Mouse (Mus musculus) heart, adult 11 months (tissue): ENCODE measurements at regions not wholly inside any gene's neighbourhood (a gene's known extent, or its start where the extent isn't known, plus 50 kb on each side); places are given as distances from the start of the nearest gene placed in this dataset.

ENCODE experiments used
- DNase-seq: peaks from one replicate; pipeline ENCODE4 v3.0.0; 2022

DNA sequence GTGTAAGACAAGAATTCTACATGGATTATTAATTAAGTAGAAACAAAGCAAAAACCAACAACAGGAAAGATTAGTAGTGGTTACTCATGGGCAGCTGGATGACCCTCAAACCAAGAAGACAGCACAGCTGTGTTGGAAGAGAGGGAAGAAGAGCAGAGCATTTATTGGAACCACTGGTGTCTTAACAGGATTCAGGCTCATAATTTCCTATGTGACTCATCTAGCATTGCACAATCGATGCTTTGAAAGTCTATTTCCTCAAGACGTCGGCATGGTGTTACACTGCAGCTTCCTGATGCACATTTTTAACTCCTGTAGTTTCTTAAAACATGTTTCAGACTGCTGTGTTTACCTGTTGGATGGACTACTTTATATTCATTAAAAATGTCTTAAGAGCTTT is 221.1 kb downstream of the Gja1 start:
- DNase-seq, result peak; percentile 94

DNA sequence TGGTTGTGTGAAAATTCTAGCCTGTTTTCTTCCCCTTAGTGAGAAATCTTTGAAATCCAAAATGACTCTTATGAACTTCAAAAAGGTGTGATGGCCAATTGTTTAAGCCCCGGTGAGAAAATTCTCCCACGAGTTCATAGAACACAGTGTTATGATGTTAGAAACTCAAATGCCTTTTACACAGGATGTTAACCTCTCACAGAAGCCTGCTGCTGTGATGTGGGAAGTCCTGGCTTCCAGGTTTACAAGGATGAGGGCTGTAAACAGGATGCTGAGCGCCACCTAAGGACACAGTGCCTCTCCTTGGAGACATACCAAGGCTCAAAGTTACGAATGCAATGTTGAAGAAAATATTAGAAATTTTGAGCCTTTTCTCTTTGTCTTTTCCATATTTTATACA is 222.8 kb downstream of the Gja1 start:
- peak; percentile 96 for DNase-seq

DNA sequence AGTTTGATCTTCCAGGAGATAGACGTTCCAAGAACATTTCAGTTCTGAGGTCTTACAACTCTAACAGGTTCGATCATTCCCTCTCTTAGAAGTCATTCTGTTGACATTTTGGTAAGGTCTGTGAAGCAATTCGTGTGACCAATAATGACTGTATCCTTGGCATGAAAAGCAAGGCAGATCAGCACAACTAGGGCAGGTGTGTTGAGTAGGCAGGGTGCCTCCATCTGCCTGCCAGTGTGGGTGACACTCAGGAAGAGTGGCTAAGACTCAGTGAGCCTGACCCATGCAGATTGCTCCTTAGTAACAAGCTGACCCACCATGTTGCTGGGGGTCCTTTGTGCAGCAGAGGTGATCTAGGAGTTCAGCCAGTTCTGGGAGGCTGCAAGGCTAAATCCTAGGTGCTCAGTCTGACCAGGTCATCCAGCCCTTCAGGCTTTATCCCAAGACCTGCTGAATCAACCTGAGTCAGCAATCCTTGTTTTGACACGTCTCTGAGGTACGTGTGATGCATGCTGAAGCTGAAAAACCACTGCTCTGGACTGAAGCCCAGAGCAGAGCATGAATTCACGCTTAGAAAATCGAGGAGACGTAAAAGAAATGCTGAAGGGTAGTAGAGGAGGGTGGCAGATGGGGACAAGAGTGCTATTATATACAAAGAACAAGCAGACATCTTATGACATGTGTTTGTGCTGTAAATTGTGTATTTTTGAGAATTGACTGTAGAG is 234.6 kb downstream of the Gja1 start:
- no peak for DNase-seq

DNA sequence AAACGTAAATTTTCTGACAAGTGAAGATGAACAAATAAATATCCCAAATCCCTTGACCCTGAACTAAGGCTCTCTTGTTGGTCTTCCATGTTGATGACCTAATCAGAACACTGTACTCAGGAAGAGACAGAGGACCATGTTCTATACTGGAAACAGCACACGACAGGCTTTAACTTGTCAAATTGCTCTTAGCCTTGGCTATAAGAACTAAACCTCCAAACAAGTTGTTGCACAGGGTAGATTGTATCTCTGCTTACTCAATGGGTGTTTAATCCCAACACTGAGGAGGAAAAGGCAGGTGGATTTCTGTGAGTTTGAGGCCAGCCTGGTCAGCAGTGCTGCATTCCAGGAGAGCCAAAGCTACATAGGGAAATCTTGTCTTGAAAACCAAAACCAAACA is 265.5 kb downstream of the Gja1 start:
- DNase-seq, result no peak

DNA sequence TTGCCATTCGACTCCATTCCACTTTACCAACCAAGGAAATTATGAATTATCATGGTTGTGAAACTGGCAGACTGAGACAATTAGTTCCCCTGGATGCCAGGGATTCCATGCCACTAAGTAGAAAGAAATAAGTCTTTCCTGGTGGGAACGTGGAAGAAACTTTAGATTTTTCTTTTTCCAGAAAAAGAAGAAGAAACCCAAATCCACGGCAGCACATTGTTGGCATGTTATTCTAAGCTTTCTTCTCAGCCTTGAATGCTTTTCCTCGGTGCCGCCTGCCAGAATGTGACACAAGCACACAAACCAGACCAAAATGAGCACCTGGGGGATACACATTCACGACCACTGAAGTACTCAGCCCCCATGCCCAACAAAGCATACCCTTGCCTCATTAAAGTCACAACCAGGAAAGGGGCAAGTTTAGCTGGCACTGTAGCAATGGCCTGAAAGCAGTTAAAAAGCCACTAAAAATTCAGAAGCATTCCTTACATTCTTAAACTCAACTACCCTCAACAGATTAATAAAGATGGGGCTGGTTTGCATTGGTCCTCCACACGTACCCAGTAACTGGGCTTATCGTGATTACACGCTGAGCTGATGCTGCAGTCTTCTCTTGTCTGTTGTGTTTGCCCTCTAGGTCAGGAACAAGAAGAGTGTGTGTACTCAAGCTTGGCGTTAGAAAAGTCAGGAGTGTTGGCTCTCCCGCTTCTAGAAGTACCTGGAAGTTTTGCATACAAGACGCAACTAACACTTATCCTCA is 266.4 kb downstream of the Gja1 start:
- no peak for DNase-seq

DNA sequence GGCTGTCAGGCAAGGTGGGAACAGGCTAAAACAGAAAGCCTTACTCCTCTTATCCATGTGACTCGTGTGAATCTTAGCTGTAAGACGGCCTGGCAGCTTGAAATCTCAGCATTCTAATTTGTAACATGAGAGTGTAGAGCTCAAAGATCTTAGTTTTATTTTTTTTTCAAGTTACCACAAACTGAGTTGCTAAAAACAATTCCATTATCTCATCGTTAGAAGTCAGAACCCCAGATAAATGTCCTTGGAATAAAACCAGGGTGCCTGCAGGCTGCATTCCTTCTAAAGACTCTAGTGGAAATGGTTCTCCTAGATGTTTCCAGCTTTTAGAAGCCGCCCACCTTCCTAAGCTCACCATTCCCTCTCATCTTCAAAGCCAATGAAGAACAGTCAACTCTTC is 283.4 kb downstream of the Gja1 start:
- no peak for DNase-seq

DNA sequence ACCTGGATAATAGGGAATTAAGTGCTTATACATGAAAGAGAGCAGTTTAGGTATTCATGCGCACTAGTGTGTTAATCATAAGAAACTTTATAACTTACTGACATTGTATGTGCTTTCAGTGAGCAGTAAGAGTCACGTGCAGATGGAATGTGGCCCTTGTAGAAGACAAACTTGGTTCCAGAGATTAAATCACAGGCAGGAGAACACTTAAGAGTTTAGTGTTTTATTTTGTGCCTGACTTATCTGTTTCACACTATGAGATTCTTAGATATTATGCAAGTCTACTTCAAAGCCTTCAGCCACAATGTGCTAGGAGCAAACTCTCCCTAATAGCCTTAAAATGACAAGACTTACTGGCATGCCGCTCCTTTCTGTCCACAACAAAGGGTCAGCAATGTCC is 296.8 kb downstream of the Gja1 start:
- DNase-seq, result no peak

DNA sequence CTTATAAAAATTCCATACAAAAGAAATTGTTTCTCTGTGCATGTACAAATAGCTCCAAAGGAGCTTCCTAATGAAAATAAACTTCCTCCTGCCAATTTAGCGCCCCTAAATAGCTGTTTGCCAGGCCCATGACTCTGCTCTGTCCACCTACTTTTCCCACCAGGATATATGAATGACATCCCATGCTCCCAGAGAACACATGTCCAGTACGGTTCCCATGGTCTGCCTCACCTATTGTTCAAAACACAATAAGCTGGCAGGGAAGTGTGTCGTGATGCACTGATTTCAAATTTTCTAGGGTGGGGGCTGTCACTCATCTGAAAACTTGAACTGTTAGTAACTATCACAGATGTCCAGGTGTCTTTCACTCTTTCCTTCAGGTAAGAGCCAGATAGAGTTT is 305.8 kb downstream of the Gja1 start:
- DNase-seq, result peak; percentile 97

DNA sequence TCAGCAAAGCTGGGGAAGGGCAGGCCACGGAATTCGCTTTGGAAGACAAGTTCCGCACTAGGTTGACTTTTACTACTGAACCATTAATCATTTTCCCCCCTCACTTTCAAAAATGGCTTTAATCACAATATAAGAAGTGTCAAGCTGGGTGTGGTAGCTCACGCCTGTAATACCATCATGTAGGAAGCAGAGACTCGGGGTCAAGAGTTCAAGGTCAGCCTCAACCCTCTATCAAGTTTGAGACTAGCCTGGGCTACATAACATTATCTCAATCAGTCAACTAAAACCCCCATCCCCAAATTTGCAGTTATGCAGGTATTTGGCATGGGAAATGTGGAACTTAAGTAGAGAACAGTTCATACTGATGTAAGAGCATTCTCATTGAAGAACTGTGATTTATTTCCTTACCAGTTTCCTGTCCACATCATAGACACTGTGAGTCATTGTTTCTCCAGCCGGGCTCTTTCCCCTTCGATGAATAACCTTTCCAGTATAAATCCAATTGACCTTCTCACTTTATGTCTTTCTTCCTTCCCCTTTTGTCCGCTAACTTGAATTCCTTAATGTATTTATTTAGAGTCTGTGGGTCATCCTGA is 308.6 kb downstream of the Gja1 start:
- DNase-seq, result peak; percentile 78

DNA sequence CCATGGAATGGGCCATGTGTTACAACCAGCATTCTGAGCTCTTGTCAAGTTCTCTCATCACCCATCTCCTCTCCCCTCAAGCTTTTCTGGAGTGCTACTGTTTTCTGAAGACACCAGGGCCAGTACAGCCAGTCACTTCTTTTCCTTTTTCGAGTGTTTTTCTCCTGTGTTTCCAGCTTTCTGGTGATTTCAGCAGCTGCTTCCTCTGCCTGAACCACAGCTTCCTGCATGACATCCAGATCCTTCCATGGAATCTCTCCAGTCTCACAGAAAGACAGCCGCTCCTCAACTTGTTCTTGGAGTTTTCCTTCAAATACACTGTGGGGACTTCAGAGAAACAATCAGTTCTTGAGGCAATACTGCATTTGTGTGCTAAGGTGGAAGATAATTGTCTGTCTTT is 314.3 kb downstream of the Gja1 start:
- DNase-seq, result peak; percentile 89

DNA sequence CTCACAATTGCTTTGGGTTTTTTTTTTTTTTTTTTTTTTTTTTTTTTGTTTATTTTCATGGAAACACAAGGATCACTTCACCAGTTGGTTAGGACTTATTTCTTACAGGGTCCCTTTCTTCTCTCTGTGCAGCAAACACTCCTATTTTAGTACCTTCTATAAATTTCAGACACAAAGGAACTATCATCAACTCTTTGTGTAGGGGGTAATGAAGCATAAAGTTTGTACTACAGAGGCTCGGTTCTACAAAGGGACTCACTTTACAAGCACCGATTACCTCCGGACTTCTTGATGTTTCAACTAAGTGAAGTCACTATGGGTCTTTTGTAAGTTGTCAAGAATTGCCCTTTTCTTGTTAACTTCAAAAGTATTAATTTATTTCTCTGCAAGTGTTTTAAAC is 318.0 kb downstream of the Gja1 start:
- no peak for DNase-seq

DNA sequence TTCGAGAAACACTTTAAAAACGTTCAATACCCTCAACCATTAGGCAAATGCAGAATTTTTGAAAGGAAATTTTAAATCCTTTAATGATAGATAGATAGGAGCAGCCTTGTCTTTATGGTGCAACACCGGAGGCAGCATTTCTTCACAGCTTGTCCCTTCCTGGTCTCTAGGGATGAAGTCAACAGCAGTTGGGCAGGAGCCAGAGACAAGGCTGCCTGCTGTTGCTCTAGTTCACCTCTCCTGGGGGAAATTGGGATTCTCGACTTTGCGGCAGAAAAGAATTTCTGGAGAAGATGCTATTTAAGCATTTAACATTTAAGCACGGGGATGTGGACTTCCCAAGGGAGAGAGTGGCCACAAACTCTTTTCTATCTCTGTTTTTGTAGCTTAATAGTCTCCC is 323.0 kb downstream of the Gja1 start:
- peak; percentile 95 for DNase-seq

DNA sequence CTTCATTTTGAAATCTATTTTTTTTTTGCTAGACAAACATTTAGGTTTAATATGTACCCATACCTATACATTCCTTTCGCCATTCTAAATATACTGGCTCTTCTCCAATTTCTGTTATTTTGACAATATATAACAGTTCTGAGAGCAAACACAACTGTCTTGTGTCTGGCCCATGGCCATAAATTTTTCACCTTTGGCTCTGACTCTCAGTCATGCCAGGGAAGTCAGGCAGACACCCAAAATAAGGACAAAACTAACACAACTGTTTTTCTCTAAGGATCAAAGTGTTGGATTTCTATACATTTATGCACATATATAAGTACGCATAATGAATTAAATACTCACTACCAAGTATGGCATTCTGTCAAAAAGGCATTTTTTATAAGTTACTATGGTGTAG is 331.3 kb downstream of the Gja1 start:
- peak; percentile 33 for DNase-seq

DNA sequence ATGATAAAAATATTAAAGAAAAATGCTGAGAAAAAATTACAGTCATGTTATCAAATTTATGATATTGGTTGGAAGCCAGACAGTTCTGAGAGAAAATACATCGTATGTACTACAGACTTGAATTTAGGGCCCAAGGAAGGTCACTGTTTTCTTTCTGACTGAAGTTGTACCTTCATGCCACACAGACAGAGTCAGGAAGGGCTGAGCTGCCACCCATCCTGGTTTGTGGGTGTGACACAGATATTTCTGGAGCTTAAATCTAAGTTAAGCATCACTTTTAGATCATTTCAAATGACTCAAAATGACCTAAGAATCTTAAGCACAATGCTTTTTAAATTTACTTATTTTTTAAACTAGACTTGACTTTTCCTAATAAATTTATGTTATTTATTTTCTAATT is 331.8 kb downstream of the Gja1 start:
- DNase-seq, result peak; percentile 9

DNA sequence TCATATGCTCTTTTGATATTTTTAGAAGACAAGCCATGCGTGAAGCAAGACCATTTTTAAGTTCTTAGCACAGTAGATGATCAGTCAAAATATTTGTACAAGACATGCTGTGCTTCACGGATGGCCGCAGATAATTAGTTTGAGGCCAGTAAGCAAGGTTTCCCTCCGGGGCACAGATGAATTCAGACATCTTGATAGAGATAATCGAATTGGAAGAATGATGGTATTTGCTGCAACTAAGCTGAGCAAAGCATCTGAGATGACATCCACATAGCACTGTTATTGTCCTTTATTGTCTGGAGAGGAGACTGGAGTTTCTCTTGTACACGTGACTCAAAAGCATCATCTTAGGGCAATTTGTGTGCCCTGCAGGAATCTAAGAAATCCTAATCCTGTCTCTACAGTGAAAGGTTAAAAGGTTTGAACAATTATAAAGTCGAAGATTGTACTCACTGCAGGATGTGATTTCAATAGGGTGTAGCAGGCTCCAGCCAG is 335.5 kb downstream of the Gja1 start:
- DNase-seq, result no peak

DNA sequence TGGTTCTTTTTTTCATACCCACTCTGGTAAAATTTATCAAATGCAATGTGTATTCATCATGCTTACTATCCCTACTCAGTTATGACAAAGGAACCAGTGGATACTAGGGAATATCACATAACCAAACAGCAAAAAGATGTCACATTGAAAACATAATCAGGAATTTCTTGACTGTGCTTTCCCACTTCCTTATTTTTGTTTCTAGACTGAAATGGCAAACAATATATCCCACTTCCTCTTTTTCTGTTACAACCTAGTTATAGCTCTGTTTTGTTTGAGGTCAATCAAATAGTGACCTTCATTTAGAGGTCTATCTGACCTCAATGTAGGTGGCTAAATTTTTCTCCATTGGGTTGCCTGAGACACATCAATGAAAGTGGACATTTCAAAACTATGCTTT is 359.9 kb downstream of the Gja1 start:
- DNase-seq, result no peak

DNA sequence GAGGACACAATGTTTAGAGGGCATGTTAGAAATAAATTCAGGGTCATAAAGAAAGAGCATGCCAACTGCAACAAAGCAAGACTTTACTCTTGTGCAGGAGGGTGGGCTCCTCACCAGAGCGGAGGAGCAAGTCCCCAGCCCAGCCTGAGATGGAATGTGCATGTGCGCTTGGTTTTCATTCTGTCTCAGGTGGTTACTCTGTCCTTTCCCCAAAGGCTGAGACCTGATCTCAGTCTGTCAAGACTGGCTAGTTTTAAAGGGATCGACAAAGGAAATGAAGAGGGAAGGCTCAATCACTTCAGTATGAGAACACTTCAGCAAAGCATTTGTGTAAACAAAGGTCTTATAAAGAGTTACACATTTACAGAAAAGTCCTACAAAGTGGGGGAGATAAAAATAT is 362.5 kb downstream of the Gja1 start:
- DNase-seq, result no peak

DNA sequence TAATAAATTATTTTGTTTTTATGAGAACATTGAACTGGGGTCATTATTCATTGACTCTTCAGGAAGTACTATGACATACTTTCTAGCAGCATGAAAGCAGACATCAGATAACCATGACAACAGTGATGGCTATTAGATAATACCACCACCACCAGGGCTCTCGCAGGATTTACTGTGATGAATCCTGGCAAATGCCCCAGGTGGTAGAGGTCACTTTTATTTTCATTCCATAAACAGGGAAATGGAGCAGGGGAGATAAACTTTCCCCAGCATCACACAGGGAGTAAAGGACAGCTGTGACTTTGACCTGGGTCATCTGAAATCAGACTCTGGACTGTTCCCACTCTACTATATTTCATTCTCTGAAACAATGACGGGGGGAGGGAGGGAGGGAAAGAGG is 375.0 kb downstream of the Gja1 start:
- no peak for DNase-seq

DNA sequence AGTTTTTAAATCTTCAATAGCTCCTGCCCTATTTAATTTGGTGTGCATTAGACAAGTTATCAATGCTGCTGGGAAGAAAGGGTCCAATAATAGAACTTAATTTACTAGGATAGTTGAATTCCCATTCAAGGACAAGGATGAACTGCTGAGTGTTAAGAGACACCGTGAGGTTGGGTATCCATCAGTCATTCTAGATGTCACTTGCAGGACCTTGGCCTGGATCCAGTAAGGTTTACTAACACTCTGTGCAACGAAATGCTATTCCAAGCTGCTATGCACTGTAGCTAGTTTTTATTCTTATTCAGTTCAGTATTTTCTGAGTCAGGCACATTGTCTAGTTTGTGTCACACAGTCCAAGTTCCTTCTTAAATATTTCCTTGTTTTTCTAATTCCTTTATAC is 376.4 kb downstream of the Gja1 start:
- no peak for DNase-seq

DNA sequence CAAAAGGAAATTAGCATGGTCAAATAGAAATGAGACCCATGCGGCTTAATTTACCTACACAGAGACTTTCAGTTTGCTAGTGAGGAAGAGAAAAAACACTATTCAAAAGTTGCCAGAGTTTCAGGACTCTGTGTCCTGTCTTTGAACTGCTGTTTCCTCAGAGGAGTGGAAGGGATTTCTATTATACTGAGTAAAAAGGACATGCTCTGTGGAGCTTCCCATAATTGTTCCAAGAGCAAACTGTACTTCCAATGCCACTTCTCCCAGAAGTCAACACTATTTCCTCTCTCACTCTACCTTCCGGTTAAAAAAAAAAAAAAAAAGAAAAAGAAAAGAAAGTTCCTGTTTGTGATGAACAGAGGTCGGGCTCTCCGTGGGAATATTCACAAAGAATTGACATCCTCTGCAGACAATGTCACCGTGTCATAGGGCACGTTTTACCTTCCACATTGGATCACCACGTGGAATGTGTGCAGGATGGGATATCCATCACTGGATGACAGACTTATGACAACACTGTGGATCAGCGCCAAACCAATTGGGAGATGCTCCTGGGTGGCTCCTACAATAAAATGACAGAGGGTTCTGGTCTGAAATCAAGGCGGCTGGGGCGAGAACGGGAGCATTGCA is 377.5 kb downstream of the Gja1 start:
- peak; percentile 98 for DNase-seq

DNA sequence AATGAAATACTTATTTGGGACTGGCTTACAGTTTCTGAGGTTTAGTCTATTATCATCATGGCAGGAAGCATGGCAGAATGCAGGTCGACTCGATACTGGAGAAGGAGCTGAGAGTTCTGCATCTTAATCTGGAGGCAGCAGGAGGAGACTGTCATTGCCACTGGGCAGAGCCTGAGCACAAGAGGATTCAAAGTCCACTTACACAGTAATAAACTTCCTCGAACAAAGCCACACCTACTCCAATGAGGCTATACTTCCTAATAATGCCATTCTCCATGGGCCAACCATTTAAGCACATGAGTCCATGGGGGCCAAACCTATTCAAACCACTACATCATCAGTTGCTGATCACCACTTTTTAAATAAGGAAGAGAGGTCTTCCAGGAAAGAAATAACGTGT is 393.5 kb downstream of the Gja1 start:
- no peak for DNase-seq

DNA sequence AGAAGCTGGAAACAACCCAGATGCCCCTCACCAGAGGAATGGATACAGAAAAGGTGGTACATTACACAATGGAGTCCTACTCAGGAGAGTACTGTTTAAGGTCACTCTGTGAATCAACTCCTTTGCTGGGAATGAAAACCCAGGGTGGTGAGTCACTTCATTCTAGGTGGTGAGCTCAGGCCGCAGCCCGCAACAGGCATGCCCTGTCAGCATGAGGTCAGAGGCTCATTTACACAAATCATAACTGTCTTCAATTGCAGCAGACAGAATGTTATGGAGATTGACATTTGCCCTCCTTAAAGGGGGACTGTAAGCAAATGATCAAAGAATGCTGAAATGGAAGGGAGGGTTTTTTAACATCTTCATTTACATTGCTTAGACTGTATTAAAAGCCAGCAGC is 405.1 kb downstream of the Gja1 start:
- DNase-seq, result no peak

DNA sequence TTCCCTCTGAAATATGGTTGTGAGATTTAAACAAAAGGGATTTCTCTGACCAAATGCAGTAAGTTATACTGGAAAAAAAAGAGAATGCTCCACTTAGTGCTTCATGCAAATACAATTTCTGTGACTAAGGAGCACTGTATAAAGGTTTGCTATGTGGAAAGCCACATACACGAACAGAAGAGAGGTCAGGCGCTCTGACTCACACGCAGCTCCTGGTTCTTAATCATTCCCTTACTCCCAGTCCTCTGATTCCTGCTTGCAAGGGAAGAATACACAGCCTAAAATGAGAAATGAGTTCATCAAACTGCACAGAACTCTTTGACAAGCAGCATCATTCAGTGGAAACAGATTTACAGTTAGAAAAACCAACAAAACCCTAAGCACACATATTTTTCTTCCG is 406.8 kb downstream of the Gja1 start:
- no peak for DNase-seq

DNA sequence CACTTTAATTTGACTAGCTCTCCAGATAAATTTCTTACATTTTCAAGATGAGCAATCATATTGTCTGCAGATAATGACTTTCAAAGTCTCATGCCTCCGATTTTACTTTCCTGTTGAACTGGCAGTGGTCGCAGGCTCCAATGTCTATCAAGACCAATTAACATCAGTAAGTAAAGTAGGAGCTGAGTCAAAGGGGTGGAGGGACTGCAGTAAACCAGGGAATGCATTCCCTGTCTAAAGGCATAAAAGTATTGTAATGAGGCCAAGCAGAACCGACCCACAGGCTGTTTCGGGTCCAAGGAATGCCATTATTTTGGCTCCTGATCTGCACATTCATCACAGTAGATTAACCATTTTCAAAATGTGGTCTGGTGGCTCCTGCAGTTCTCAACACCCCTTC is 411.0 kb downstream of the Gja1 start:
- no peak for DNase-seq
